Mouse (Mus musculus): ENCODE data around the gene Amigo1.

- no peak for TF ChIP-seq GATA1 (IDR thresholded peaks at IDR 0.05; ENCODE audit: borderline replicate concordance, low read length)
- TF ChIP-seq FLI1 (IDR thresholded peaks at IDR 0.05; ENCODE audit: low read length) = no peak
Observed at GRCm38 (mm10) chr3:108227521-108227920, 41.4 kb downstream of the Amigo1 start.

All from megakaryocyte, embryonic 14.5 days (primary cell).